Mouse (Mus musculus): ENCODE results near the gene Fxyd1. TPM values are rescaled to one million over a fixed set of nuclear protein-coding genes. Genes with fewer than 3 reads are reported as not detected.

Fxyd1 gene
- polyA plus RNA-seq (2012; rRNA removed): 192 and 199 TPM in 2 replicates

DNA sequence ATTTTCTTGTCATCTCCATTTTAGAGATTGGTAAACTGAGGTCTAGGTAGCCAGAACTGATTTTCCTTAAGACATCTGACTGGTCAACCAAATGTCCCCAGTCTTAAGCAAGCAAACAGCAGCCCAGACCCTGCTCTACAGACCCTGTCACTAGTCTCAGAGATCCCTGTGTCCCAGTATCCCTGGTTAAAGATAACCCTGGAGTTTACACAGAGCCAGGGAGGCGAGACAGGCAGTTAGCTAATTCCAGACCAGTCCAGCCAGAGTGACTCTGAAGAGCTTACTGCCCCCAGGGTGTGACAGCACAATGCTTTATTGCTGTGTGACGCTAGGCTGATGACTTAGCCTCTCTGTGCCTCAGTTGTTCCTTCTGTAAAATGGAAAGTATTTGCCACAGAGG, at the start of gene Fxyd1:
Fxyd1 (minus strand) TSS at position 129 of the 400 bp plus-strand sequence.

DNA sequence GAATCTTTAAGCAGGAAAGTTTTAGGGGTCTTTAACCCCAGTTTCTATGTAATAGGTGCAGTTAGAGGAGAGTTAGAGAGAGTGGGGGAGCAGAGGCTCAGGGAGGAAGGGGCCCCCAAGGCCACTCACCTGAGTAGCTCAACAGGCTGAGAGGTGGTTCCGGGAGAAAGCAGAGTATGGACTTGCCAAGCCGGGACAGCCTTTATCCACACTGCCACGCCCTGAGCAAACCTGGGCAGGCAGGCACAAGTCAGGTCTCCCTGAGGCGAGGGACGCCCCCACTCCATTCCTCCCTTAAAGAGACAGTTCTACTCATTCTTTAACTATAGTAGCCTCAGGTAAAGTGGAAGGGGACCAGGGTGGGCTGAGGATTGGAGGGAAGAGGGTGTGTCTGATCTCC, 19.5 kb upstream of the Fxyd1 start, which contains the start of gene Fxyd3:
Fxyd3 (minus strand) TSS at position 213 of the 400 bp plus-strand sequence.

DNA sequence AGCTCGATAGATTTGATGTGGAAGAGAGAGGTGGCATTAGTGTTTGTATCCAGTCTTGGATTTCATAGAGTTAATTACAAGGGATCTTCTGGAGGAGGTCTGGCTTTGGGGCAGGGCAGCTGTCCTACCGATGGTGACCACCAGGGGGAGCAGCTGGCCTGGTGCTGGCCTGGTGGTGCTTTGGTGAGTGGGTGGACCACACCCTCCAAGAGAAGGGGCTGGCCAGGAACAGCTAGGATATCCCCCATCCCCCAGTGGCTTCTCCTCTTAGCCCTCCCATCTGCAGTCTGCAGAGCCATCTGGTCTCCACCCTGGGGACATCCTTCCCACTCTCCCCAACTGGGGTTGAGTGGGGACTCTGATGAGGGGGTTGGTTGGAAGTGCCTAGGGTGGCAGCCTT, 2.1 kb upstream of the Fxyd1 start, which contains the start of gene Lgi4:
Lgi4 (plus strand) TSS at position 235 of the 400 bp plus-strand sequence.

DNA sequence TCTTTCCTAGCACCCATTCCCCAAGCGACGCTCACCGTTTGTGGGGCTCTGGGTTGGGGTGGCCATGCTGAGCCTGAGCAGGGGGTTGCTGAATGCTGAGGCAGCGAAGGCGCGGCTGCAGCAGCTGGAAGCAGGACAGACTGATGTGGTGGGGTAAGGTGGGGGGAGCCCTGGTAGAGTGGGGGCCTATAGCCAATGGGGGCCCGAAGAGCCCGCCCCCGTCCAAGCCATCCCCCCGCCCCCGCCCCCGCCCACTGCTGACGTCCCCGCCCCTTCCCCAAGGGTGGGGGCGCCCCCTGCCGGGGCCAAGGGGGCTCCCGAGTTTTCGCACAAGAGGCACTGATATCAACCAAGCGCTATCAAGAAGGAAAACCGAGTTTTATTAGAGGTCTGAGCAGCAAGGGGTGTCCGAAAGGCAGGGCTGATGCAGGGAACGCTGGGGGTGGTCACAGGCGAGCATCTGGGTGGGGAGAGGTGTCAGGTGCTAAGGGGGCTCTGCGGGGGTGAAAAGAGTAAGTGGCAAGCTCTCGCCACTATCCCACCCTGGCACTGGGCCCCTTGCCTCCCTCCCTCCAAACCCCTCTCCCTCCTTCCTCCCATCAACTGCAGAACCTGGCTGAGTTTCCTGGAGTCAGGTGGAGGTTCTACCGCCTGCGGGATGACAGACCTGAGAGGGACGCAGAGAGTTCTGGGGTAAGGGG, 5.5 kb downstream of the Fxyd1 start, which contains the start of gene Fxyd7:
Fxyd7 (minus strand) TSS at position 147 of the 701 bp plus-strand sequence.

DNA sequence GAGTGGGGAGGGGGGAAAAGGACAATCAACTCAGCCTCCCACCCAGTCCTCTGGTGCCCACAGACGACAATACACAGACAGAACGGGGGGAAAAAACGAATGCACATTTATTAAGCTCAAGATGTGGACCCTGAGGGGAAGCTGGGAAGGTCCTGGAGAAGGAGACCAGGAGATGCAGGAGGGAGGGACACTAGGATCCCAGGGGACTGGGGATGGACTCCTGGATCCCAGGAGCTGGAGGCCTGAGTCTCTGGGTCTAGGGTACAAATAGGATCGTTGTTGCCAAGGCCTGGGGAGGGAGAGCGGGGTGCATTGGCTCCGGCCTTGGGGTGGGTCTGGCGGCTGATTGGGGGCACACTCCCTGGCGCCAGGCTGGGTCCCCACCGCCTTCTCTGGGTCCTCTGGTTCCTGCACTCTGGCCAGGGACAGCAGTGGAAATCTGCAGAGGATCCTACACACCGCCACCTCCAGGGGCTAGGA, 14.5 kb downstream of the Fxyd1 start, which contains the start of gene Fxyd5:
Fxyd5 (minus strand) TSS at position 51 of the 480 bp plus-strand sequence.

Other genes starting within 250 kb of the Fxyd1 start
- gene Ffar2, start 233.4 kb downstream of the Fxyd1 start, polyA plus RNA-seq (2012; rRNA removed): 65.9 and 69.4 TPM in 2 replicates
- 1.6 and 3.7 TPM in 2 replicates for gene Ffar3, start 201.0 kb downstream of the Fxyd1 start, polyA plus RNA-seq (2012; rRNA removed)
- 0.62 and 0.66 TPM in 2 replicates for gene Ffar1, start 195.6 kb downstream of the Fxyd1 start, polyA plus RNA-seq (2012; rRNA removed)
- 3.6 and 5.0 TPM in 2 replicates for gene Cd22, start 176.9 kb downstream of the Fxyd1 start, polyA plus RNA-seq (2012; rRNA removed)
- gene Mag, start 142.3 kb downstream of the Fxyd1 start, polyA plus RNA-seq (2012; rRNA removed): 0.63 and 0.67 TPM in 2 replicates
- 1.2 and 15.5 TPM in 2 replicates for gene Hamp2, start 132.5 kb downstream of the Fxyd1 start, polyA plus RNA-seq (2012; rRNA removed)
- gene Hamp, start 113.2 kb downstream of the Fxyd1 start, polyA plus RNA-seq (2012; rRNA removed): 0.73 and 1.2 TPM in 2 replicates
- gene Usf2, start 100.4 kb downstream of the Fxyd1 start, polyA plus RNA-seq (2012; rRNA removed): 131 and 151 TPM in 2 replicates
- gene Lsr, start 83.7 kb downstream of the Fxyd1 start, polyA plus RNA-seq (2012; rRNA removed): 312 and 358 TPM in 2 replicates
- 4.6 and 5.6 TPM in 2 replicates for gene Fam187b, start 83.4 kb downstream of the Fxyd1 start, polyA plus RNA-seq (2012; rRNA removed)
- gene Fxyd5, start 14.7 kb downstream of the Fxyd1 start, polyA plus RNA-seq (2012; rRNA removed): 40.4 and 41.9 TPM in 2 replicates
- 6.2 and 7.2 TPM in 2 replicates for gene Fxyd7, start 5.7 kb downstream of the Fxyd1 start, polyA plus RNA-seq (2012; rRNA removed)
- 10.7 and 11.0 TPM in 2 replicates for gene Lgi4, start 2.1 kb upstream of the Fxyd1 start, polyA plus RNA-seq (2012; rRNA removed)
- 95.3 and 98.5 TPM in 2 replicates for gene Fxyd3, start 19.5 kb upstream of the Fxyd1 start, polyA plus RNA-seq (2012; rRNA removed)
- 27.3 and 27.8 TPM in 2 replicates for gene Hpn, start 58.1 kb upstream of the Fxyd1 start, polyA plus RNA-seq (2012; rRNA removed)
- 36.5 and 37.2 TPM in 2 replicates for gene Scn1b, start 69.8 kb upstream of the Fxyd1 start, polyA plus RNA-seq (2012; rRNA removed)
- 74.4 and 76.3 TPM in 2 replicates for gene Gramd1a, start 98.7 kb upstream of the Fxyd1 start, polyA plus RNA-seq (2012; rRNA removed)
- not detected in 2 replicates for gene Scgb2b2, start 233.3 kb upstream of the Fxyd1 start, polyA plus RNA-seq (2012; rRNA removed)
- gene Scgb1b2, start 234.6 kb upstream of the Fxyd1 start, polyA plus RNA-seq (2012; rRNA removed): not detected in 2 replicates

Data from colon, adult 2 months (tissue).